Mouse (Mus musculus): ENCODE measurements around the gene Crot. TPM values are rescaled to one million over a fixed set of nuclear protein-coding genes. Genes with fewer than 3 reads are reported as not detected.
A peak's percentile ranks its signal among the peaks of the same experiment; 100 is the strongest.

The Crot gene
- total RNA-seq (2018; cell fraction: chromatin; rRNA removed) = 10 to 100 TPM in 20 of 26 experiments, 1 to 10 TPM in 6; 5.7 to 59.4 (median 27.9) TPM
- total RNA-seq (2018; cell fraction: cytosol; rRNA removed) = 10 to 100 TPM; 17.5 to 32.2 (median 27.0) TPM
- total RNA-seq (2018; cell fraction: nucleus; rRNA removed) = 10 to 100 TPM in 24 of 26 experiments, 1 to 10 TPM in 2; 9.2 to 55.3 (median 20.1) TPM
- polyA plus RNA-seq (2018) = 25.7 to 32.6 TPM (median 28.5 TPM) in 3 replicates

- Histone ChIP-seq H3K79me2 (ENCODE audit: inconsistent target) (peaks cover 14% of the 10 kb centered on the region; the same call in 1 of the 2 replicates), H3K36me3 (ENCODE audit: inconsistent target) (peaks cover 6% of the 10 kb centered on the region; the same call in 1 of the 2 replicates), H3K4me3 (ENCODE audit: inconsistent target) (peak within 1 kb of the TSS; percentile 72), H3K27ac (peak within 1 kb of the TSS; percentile 62)
- WGBS (ENCODE audit: missing documents) = 2% methylated on average over 52 of the region's 57 CpGs
These were observed at the start of gene Crot for GRCm38 (mm10) chr5:8996686-8997512. Gene Crot, minus strand, starts transcription at chr5:8997324.

- H3K79me2 ChIP-seq (ENCODE audit: inconsistent target) = no peaks in the 10 kb centered on the region
- H3K27ac ChIP-seq = no peak overlapping the region
- H3K4me3 ChIP-seq (ENCODE audit: inconsistent target) = no peak overlapping the region
- WGBS (ENCODE audit: missing documents) = 91% methylated on average over 8 of the region's 8 CpGs
- H3K36me3 ChIP-seq (ENCODE audit: inconsistent target) = no peaks in the 10 kb centered on the region
These were observed 48.8 kb upstream of the Crot start for GRCm38 (mm10) chr5:9045904-9046303.

GRCm38 (mm10) chr5:9044821-9045220 is 47.7 kb upstream of the Crot start:
- Histone ChIP-seq H3K36me3 (ENCODE audit: inconsistent target) (no peaks in the 10 kb centered on the region), H3K79me2 (ENCODE audit: inconsistent target) (no peaks in the 10 kb centered on the region), H3K4me3 (ENCODE audit: inconsistent target) (no peak overlapping the region), H3K27ac (no peak overlapping the region)
- 83% methylated on average over 2 of the region's 2 CpGs for WGBS (ENCODE audit: missing documents)

- WGBS (ENCODE audit: missing documents) = 83% methylated on average over 8 of the region's 8 CpGs
- H3K27ac ChIP-seq = no peak overlapping the region
- no peaks in the 10 kb centered on the region for H3K79me2 ChIP-seq (ENCODE audit: inconsistent target)
- H3K36me3 ChIP-seq (ENCODE audit: inconsistent target) = no peaks in the 10 kb centered on the region
- no peak overlapping the region for H3K4me3 ChIP-seq (ENCODE audit: inconsistent target)
These were observed 46.6 kb upstream of the Crot start for GRCm38 (mm10) chr5:9043582-9044267.

GRCm38 (mm10) chr5:9042721-9043416 is 45.7 kb upstream of the Crot start:
- H3K36me3 ChIP-seq (ENCODE audit: inconsistent target) = no peaks in the 10 kb centered on the region
- whole genome bisulfite sequencing (ENCODE audit: missing documents) = 95% methylated on average over 10 of the region's 10 CpGs
- H3K79me2 ChIP-seq (ENCODE audit: inconsistent target) = no peaks in the 10 kb centered on the region
- H3K27ac ChIP-seq = no peak overlapping the region
- no peak overlapping the region for H3K4me3 ChIP-seq (ENCODE audit: inconsistent target)

- Histone ChIP-seq H3K36me3 (ENCODE audit: inconsistent target) (no peaks in the 10 kb centered on the region), H3K79me2 (ENCODE audit: inconsistent target) (no peaks in the 10 kb centered on the region), H3K27ac (no peak overlapping the region), H3K4me3 (ENCODE audit: inconsistent target) (no peak overlapping the region)
- 88% methylated on average over 3 of the region's 3 CpGs for WGBS (ENCODE audit: missing documents)
These were observed 43.6 kb upstream of the Crot start for GRCm38 (mm10) chr5:9040665-9041215.

- Histone ChIP-seq H3K36me3 (ENCODE audit: inconsistent target) (no peaks in the 10 kb centered on the region), H3K27ac (no peak overlapping the region), H3K79me2 (ENCODE audit: inconsistent target) (no peaks in the 10 kb centered on the region), H3K4me3 (ENCODE audit: inconsistent target) (no peak overlapping the region)
- 93% methylated on average over 7 of the region's 7 CpGs for WGBS (ENCODE audit: missing documents)
These were observed 42.9 kb upstream of the Crot start for GRCm38 (mm10) chr5:9039978-9040377.

GRCm38 (mm10) chr5:9037292-9037691 is 40.2 kb upstream of the Crot start:
- Histone ChIP-seq H3K4me3 (ENCODE audit: inconsistent target) (no peak overlapping the region), H3K27ac (no peak overlapping the region), H3K79me2 (ENCODE audit: inconsistent target) (no peaks in the 10 kb centered on the region), H3K36me3 (ENCODE audit: inconsistent target) (no peaks in the 10 kb centered on the region)
- WGBS (ENCODE audit: missing documents) = 27% methylated on average over 4 of the region's 4 CpGs

- Histone ChIP-seq H3K36me3 (ENCODE audit: inconsistent target) (no peaks in the 10 kb centered on the region), H3K4me3 (ENCODE audit: inconsistent target) (no peak overlapping the region), H3K79me2 (ENCODE audit: inconsistent target) (no peaks in the 10 kb centered on the region), H3K27ac (no peak overlapping the region)
- 98% methylated on average over 4 of the region's 4 CpGs for WGBS (ENCODE audit: missing documents)
These were observed 38.3 kb upstream of the Crot start for GRCm38 (mm10) chr5:9035457-9035856.

- 79% methylated on average over 9 of the region's 9 CpGs for WGBS (ENCODE audit: missing documents)
- Histone ChIP-seq H3K4me3 (ENCODE audit: inconsistent target) (no peak overlapping the region), H3K27ac (no peak overlapping the region), H3K36me3 (ENCODE audit: inconsistent target) (no peaks in the 10 kb centered on the region), H3K79me2 (ENCODE audit: inconsistent target) (no peaks in the 10 kb centered on the region)
These were observed 37.4 kb upstream of the Crot start for GRCm38 (mm10) chr5:9034535-9034934.

- WGBS (ENCODE audit: missing documents) = 92% methylated on average over 5 of the region's 5 CpGs
- no peaks in the 10 kb centered on the region for H3K79me2 ChIP-seq (ENCODE audit: inconsistent target)
These were observed 36.7 kb upstream of the Crot start for GRCm38 (mm10) chr5:9033843-9034242.

GRCm38 (mm10) chr5:9032641-9033040 is 35.5 kb upstream of the Crot start:
- Histone ChIP-seq H3K79me2 (ENCODE audit: inconsistent target) (no peaks in the 10 kb centered on the region), H3K36me3 (ENCODE audit: inconsistent target) (no peaks in the 10 kb centered on the region), H3K27ac (no peak overlapping the region), H3K4me3 (ENCODE audit: inconsistent target) (no peak overlapping the region)
- WGBS (ENCODE audit: missing documents) = 100% methylated on average over 1 of the region's 1 CpGs

More at GRCm38 (mm10) chr5:9033843-9034242, 36.7 kb upstream of the Crot start:
- no peak overlapping the region for H3K4me3 ChIP-seq (ENCODE audit: inconsistent target)
- no peak overlapping the region for H3K27ac ChIP-seq
- H3K36me3 ChIP-seq (ENCODE audit: inconsistent target) = no peaks in the 10 kb centered on the region

GRCm38 (mm10) chr5:9032101-9032590 is 35.0 kb upstream of the Crot start:
- Histone ChIP-seq H3K4me3 (ENCODE audit: inconsistent target) (no peak overlapping the region), H3K27ac (no peak overlapping the region), H3K79me2 (ENCODE audit: inconsistent target) (no peaks in the 10 kb centered on the region), H3K36me3 (ENCODE audit: inconsistent target) (no peaks in the 10 kb centered on the region)
- 79% methylated on average over 7 of the region's 8 CpGs for whole genome bisulfite sequencing (ENCODE audit: missing documents)

GRCm38 (mm10) chr5:9028266-9028841 is 31.2 kb upstream of the Crot start:
- Histone ChIP-seq H3K79me2 (ENCODE audit: inconsistent target) (no peaks in the 10 kb centered on the region), H3K36me3 (ENCODE audit: inconsistent target) (no peaks in the 10 kb centered on the region), H3K4me3 (ENCODE audit: inconsistent target) (no peak overlapping the region), H3K27ac (no peak overlapping the region)
- WGBS (ENCODE audit: missing documents) = 60% methylated on average over 1 of the region's 1 CpGs
